Mouse (Mus musculus): ENCODE measurements at regions not wholly inside any gene's neighbourhood (a gene's known extent, or its start where the extent isn't known, plus 50 kb on each side); places are given as distances from the start of the nearest gene placed in this dataset.

DNA sequence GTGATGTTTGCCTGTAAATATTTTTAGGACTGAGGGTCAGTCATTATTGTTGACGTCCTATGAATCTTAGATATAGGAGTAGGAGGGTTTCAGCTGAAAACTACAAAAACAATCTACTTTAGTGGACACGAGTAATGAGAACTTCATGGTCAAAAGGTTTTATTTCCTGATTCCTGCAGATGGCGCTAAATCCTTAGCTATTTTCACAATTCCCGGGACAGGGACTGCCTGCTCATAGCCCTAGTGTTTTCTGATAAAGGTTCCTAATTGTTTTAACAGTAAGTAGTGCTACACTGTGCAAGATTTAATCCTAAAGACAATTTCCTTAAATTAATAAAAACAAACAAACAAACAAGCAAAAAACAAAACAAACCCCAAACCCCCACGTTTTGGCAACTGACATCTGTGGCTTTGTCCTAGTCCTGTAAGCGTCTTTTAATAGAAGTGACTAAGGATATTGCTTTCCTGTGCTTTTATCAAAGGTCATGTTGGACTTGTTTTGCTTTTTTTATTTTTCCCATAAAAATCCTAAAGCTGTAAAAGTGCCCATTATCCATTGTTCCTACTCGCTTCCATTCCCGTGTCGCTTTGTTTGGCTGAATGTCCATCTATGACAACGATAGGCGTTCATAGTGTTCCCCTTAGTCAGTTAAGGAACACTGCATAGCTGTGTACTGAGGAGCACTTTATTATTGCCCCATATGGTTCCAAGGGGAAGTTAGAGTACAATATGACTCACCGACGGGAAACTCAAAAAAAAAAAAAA lies 53.5 kb upstream of the Akr1e1 start:
- Histone ChIP-seq H3K36me3 (ENCODE audit: control insufficient read depth, insufficient read depth, low read length) (no peaks in the 10 kb centered on the region), H3K27me3 (replicated peaks; ENCODE audit: control insufficient read depth, insufficient read depth, low read length) (no peaks in the 10 kb centered on the region), H3K4me3 (ENCODE audit: insufficient read depth, low read depth, low read length) (no peak overlapping the region), H3K4me1 (ENCODE audit: control insufficient read depth, insufficient read depth, low read length) (no peaks in the 10 kb centered on the region; the same call in 1 of the 2 replicates), H3K27ac (ENCODE audit: insufficient read depth, low read depth, low read length) (no peak overlapping the region)
- 26% methylated on average over 13 of the region's 13 CpGs for WGBS
- TF ChIP-seq CTCF (conservative IDR thresholded peaks at IDR 0.05; ENCODE audit: insufficient read depth, insufficient read length, low read depth, low read length), result 0 out of 2 replicates have a peak, but pooled peaks have one; percentile 7
- no peak for TF ChIP-seq POLR2A (IDR thresholded peaks at IDR 0.05; ENCODE audit: low read depth, low read length)
- peak; percentile 75 for DNase-seq
